Mouse (Mus musculus): Measurements from ENCODE around the gene Olfr1265. TPM values are rescaled to one million over a fixed set of nuclear protein-coding genes. Genes with fewer than 3 reads are reported as not detected.

Olfr1265 gene
- polyA plus RNA-seq (2017; shearing (Covaris generic)), result not detected

DNA sequence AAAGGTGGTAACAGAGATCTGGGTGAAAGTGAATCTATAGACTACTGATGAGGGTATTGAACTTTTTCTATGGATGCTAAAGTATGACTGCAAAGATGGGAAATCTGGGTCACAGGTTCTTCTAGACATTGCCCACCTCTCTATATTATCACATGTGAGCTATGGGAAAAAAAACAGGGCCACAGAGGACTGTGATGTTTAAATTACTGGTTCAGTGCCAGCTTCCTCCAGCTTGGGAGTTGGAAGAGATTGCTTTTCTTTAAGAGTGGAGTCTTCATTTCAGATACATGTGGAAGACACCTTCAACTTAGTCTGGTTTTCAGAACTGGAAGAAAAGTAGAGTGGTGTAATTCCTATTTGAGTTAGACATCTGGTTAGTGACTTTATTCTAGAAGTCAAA is at the start of gene Olfr1265:
Gene Olfr1265, plus strand, starts transcription at position 301 of the 400 bp plus-strand sequence.

DNA sequence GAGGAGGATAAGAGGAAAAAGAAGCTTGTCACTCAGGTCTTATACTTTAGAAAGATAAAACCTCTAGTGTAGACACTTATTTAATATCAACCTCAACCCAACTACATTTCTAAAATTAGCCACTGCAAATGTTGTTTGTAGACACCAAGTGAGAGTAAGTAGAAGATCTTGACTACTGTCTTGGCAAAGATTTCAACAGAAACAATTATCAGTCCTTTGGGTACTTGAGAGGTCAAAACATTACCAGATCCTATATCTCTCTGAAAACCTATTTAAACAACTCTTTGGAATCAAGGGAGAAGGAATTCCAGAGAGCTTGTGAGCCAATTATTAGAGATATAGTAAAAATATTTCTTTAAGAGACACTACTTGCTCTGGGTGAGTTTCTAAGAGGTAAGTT is 44.2 kb upstream of the Olfr1265 start, which contains the start of gene Olfr1261:
Gene Olfr1261, plus strand, starts transcription at position 301 of the 400 bp plus-strand sequence.

DNA sequence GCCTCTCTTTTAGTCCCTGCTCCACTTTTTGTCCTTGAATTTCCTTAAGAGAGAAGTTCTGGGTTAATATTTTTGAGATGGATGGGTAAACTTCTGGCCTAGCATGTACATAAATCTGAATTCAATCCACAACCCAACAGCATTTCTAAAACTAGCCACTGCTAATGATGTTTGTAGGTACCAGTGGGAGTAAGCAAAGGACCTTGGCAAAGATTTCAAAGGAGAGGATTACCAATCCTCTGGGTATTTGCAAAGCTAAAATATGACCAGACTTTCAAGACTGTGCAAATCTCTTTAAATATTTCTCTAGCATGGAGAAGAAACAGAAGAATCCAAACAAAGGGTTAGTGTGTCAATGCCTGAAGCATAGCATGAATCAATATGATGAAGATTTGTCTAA is 35.3 kb upstream of the Olfr1265 start, which contains the start of gene Olfr1262:
Gene Olfr1262, plus strand, starts transcription at position 301 of the 400 bp plus-strand sequence.

DNA sequence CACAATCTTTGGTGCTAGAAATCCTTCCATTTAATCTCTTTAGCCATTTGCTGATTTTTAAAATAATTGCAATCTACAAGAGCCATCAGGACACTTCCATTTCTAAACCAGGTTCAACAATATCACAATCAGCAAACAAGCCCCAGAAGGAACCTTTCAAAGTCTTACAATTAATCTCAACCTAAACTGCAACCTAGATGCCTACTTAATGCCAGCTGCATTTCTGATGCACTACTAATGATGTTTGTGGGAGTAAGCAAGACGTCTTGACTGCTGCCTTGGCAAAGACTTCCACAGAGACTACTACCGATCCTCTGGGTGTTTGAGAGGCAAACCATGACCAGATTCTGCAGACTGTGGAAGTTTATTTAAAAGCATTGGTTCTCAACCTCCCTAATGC is 23.3 kb upstream of the Olfr1265 start, which contains the start of gene Olfr1263:
Gene Olfr1263, plus strand, starts transcription at position 301 of the 400 bp plus-strand sequence.

DNA sequence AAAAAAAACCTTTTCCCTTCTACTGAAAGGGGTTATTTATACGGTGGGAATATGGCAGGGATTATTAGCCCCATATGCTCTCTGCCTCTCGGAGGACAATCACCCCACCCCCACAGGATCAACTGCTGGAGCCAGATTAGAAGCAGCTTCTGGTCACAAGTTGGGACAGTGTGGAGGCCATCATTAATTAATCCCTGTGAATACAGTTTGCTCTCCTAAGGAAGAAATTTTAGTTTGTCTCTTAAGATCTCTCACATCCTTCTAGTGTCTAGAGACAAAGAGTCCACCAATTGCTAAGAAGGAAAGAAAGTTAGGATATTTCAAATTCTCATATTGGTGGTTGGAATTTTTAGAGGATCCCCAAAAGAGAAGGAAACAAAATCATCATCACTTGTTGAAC is 9.7 kb upstream of the Olfr1265 start, which contains the start of gene Olfr1264:
Gene Olfr1264, minus strand, starts transcription at position 101 of the 400 bp plus-strand sequence.

DNA sequence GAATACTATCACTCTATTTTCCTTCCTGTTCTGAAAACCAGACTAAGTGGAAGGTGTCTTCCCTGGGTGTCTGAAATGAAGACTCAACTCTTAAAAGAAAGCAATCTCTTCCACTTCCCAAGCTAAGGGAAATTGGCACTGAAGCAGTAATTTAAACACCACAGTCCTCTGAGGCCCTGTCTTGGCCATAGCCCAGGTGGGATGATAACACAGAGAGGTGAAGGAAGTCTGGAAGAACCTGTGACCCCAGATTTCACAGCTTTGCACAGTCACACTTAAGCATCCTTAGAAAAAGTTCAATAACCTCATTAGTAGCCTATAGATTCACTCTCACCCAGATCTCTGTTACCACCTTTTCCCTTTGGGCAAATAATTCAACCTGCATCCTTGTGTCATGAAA is 28.4 kb downstream of the Olfr1265 start, which contains the start of gene Olfr140:
Gene Olfr140, minus strand, starts transcription at position 101 of the 400 bp plus-strand sequence.

Other genes starting within 250 kb of the Olfr1265 start
- not detected for gene Olfr1254, start 241.7 kb upstream of the Olfr1265 start, polyA plus RNA-seq (2017; shearing (Covaris generic))
- gene Olfr1255, start 223.3 kb upstream of the Olfr1265 start, polyA plus RNA-seq (2017; shearing (Covaris generic)), result not detected
- not detected for gene Olfr1256, start 193.8 kb upstream of the Olfr1265 start, polyA plus RNA-seq (2017; shearing (Covaris generic))
- not detected for gene Olfr48, start 187.1 kb upstream of the Olfr1265 start, polyA plus RNA-seq (2017; shearing (Covaris generic))
- not detected for gene Olfr1257, start 156.9 kb upstream of the Olfr1265 start, polyA plus RNA-seq (2017; shearing (Covaris generic))
- gene Olfr1258, start 108.0 kb upstream of the Olfr1265 start, polyA plus RNA-seq (2017; shearing (Covaris generic)), result 0.19 TPM
- gene Olfr1259, start 86.7 kb upstream of the Olfr1265 start, polyA plus RNA-seq (2017; shearing (Covaris generic)), result not detected
- not detected for gene Olfr1260, start 61.0 kb upstream of the Olfr1265 start, polyA plus RNA-seq (2017; shearing (Covaris generic))
- gene Olfr1261, start 44.1 kb upstream of the Olfr1265 start, polyA plus RNA-seq (2017; shearing (Covaris generic)), result not detected
- not detected for gene Olfr1262, start 35.2 kb upstream of the Olfr1265 start, polyA plus RNA-seq (2017; shearing (Covaris generic))
- gene Olfr1263, start 23.2 kb upstream of the Olfr1265 start, polyA plus RNA-seq (2017; shearing (Covaris generic)), result 0.08 TPM
- not detected for gene Olfr1264, start 9.8 kb upstream of the Olfr1265 start, polyA plus RNA-seq (2017; shearing (Covaris generic))
- gene Olfr140, start 28.3 kb downstream of the Olfr1265 start, polyA plus RNA-seq (2017; shearing (Covaris generic)), result not detected
- not detected for gene Olfr1269, start 86.1 kb downstream of the Olfr1265 start, polyA plus RNA-seq (2017; shearing (Covaris generic))
- not detected for gene Olfr32, start 107.0 kb downstream of the Olfr1265 start, polyA plus RNA-seq (2017; shearing (Covaris generic))
- gene Olfr1270, start 117.8 kb downstream of the Olfr1265 start, polyA plus RNA-seq (2017; shearing (Covaris generic)), result not detected
- gene Olfr1506, start 189.2 kb downstream of the Olfr1265 start, polyA plus RNA-seq (2017; shearing (Covaris generic)), result not detected
- not detected for gene Olfr142, start 222.3 kb downstream of the Olfr1265 start, polyA plus RNA-seq (2017; shearing (Covaris generic))
- 0.10 TPM for gene Olfr1271, start 235.7 kb downstream of the Olfr1265 start, polyA plus RNA-seq (2017; shearing (Covaris generic))

Measured in CD4-positive, CD25-positive, alpha-beta regulatory T cell (primary cell).